Mouse (Mus musculus): ENCODE measurements at regions not wholly inside any gene's neighbourhood (a gene's known extent, or its start where the extent isn't known, plus 50 kb on each side); places are given as distances from the start of the nearest gene placed in this dataset.
"Not testable (repeated sequence)": the region's sequence is repeated elsewhere in the genome, so short reads cannot be mapped to it uniquely, and the experiment has no call there.

DNA sequence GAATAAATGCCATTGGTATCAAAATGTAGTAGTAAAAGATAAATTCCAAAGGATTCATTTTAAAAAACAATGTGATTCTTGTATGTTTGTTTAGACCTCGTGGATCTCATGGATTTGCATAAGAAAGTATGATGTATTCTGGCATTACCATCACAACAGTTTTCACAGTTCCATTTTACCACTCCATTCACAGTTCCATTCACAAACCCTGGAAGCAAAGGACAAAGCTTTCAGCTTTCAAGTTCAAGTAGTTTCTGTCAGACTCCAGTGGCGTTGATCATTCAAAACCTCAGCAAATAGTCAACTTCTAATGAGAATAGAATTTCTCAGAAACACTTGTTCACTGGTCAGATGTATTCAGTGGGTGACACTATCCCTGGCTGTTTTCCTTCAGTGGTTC, 1157.9 kb upstream of the Cntn5 start:
- no peak for DNase-seq (ENCODE audit: low spot score)

DNA sequence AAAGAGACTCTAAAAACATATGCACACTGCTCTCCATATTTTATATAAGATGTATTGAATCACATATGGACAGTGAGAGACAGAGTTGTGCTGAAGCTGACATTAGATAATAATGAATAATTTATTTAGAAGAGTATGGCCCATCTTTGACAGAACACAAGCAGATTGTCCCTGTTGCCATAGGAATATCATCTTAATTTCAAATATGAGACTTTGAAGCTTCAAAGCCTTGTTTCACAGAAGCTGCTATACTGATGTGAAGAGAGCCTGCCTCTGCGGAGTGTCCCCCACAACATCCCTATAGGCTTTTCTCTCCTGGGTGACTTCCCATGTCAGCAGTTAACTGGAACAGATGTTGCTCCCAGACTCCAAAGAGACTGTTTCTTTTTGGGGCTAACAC, 1147.9 kb upstream of the Cntn5 start:
- DNase-seq (ENCODE audit: low spot score) = no peak

DNA sequence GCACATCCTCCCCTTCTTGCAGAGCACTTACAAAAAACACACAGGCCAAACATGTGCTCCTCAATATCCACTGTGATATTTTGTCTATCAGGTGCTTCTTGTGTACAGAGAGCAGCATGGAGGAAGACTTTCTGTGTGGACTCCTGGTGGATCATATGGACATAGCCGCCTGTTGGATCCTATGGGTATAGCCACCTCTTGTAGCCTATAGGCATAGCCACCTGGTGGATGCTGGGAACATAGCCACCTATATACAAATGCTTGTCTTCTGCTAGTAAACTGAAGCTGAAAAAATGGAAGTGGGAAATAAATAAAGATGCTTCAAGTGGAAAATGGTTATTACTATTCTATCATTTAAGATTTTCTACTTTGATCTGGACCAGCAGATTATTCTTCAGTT, 1111.4 kb upstream of the Cntn5 start:
- DNase-seq (ENCODE audit: low spot score) = peak; percentile 3

DNA sequence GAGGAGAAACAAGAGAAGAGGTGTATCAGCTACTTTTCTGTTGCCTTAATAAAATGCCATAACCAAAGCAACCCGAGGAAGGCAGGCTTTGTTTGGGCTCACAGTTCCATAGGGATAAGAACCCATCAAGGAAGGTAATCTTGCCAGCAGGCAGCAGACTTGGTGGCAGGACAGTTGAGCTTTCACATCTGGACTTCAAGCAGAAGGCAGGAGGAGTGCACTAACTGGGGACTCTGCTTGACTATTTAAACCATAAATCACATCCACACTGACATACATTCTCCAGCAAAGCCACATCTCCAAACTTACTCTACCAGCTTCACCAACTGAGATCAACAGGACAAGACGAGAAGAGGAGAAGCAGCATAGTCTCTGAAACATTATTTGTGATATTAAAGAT, 1094.0 kb upstream of the Cntn5 start:
- DNase-seq (ENCODE audit: low spot score) = no peak

DNA sequence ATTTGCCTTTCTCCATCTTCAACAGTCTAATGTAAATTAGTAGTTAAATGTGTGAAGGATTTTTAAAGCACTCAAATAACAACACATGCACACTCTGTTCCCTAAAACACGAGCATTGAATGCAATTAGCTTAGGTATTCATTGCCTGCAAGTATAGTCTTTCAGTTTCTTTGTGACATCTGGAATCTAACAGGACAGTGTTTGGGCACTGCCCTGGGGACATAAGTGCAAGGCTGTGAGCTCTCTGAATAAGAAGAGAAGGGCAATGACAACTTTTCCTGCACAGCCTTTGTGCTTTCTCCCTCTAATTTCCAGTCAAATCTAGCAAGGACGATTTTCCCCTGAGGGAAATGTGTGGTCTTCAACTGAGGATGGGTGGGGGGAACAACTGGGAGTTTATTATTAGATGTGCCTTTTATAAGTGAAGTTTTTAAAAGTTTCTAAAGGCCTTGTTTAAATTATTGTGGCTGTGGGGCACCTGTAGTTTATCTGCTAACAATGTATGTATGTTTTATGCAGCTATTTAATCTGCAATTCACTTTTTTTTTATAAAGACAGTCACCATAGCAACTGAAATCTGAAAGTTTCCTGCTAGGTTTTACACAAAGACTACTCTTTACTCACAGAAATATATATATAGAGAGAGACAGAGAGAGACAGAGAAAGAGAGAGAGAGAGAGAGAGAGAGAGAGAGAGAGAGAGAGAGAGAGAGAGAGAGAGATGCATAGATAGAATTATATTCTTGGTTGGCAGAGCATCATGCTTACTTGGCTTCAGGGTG, 1077.7 kb upstream of the Cntn5 start:
- no peak for DNase-seq (ENCODE audit: low spot score)

DNA sequence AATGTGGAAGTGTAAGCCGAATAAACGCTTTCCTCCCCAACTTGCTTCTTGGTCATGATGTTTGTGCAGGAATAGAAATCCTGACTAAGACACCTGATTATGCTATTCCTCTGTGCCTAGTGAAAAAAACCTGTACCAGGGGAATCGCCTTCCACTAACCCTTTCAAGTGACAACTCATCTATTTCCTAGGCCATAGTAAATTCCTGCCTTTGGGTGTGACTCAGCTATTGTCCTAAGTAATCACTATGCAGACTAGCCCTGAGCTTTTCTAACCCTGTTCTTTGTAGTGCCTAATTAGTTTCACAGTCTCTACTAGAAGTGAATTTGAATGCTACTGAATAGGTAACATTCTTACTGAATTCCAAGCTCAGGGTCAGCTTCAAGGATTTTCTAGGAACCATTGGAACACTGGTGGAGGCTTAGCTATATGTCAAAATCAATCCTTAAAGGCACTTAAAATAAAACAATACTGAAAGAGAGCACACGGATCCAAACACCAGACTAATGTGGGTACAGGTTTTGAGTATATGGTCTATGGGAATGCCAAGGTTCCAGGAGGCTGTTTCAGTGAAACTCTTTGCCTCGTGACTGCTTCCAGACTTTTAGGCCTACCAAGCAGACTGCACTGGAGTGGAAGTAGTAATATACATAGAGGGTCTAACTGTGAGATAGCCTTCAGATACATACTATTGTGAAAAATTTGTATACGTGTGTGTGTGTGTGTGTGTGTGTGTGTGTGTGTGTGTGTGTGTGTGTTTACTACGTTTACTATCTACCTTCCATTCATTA, 1036.3 kb upstream of the Cntn5 start:
- DNase-seq (ENCODE audit: low spot score) = not testable (repeated sequence)

DNA sequence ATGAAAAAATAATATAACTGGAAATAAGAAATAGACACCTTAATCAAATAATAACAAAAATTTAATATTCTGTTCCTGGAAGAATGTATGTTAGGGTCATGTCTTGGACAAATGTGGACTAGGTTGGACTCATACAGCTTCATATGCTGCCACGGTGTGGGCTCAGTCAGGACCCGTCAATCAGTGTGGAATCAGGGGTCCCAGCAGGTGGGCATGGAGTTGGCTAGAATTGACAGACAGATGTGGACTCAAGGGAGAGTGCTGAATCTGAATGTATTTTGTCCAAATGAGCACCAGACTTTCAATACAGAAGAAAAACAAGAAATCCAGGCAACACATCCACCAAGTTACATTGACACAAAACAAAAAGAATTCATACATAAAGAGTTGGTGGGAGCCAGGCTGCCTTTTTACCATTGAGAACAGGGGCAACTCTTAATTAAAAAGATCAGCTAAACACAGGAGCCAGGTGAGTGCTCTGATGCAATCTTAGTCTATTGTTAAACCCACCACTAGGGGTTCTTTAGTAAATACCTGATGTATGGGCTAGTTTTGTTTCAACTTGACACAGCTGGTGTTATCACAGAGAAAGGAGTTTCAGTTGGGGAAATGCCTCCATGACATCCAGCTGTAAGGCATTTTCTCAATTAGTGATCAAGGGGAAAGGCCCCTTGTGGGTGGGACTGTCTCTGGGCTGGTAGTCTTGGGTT, 1035.4 kb upstream of the Cntn5 start:
- no peak for DNase-seq (ENCODE audit: low spot score)

DNA sequence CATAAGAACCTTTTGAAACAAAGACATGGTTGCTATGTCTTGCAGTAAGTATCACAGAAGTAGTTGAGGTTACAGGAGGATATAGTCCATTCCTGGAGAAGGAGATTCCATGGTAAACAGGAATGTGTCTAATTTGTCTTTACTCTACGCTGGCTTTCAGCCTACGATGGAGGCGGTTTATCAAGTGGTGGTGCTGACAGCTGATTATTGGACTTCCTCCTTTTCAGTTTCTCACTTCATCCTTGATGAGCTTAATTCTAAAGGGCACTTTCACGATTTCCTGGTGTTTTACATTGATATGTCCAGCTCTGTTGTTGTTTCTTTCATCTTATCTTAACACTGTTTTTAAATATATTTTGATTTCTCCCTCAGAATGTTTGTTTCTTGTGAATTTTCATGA, 1020.9 kb upstream of the Cntn5 start:
- DNase-seq (ENCODE audit: low spot score) = no peak

DNA sequence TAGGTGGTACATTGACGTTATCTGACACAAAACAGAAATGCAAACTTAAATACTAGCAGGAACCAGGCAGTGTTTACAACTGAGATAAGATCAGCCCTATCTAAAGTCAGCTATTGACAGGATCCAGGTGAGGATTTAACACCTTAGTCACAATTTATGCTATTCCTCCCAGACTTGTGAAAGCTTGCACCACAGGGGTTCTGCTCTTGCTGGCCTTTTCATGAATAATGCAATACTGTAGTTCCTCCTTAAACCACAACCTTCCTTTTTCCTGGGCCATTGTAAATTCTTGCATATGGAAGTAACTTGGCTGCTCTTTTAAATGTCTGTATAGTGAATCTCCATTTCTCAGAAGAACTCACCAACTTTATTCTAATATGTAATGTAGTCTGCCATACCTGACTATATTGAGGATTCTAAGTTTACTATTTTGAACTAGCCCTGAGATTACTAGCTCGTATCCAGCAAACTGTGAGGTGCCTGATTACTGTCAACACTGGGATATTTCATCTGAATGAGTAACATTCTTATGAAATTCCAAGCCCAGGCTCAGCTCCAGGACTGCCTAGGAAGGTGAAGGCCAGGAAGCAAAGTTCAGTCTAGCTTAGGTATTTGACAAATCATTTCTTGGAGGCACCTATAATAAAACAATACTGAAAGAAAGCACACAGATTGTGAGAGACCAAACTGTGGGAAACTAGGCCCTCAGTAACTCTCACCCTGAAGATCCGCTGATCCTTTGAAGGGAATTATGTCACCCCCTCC, 1019.2 kb upstream of the Cntn5 start:
- not testable (repeated sequence) for DNase-seq (ENCODE audit: low spot score)

DNA sequence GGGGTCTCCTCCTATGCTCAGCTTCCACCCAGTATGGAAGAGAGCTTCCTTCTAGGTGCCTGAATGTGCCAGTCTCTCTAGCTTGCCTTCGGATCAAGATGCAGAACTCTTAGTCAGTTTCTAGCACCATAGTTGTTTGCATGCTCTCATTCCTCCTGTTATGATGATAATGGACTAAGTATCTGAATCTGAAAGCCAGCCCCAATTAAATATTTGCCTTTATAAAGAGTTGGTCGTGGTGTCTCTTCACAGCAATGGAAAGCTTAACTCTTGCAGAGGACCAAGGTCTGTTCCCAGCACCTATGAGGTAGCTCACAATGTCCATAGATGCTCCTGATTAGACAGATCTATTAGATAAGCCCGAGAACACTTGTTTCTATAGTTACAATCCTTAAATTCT, 1015.7 kb upstream of the Cntn5 start:
- no peak for DNase-seq (ENCODE audit: low spot score)

DNA sequence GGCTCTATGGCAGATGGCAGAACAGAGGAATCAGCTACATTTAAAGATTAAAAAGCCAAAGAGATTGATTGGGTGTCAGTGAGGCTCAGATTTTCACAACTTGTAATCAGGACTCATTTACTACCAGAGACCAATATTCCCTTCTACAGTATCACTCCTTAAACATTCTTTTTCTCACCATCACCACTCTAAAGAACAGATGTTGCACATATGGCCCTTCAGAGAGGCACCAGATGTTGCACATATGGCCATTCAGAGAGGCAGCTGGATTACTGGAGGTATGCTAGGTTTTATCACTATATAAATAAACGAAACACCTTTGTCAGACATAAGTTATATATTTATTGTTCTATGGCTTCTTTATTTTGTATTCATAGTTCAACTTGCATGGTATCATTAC, 993.7 kb upstream of the Cntn5 start:
- no peak for DNase-seq (ENCODE audit: low spot score)

DNA sequence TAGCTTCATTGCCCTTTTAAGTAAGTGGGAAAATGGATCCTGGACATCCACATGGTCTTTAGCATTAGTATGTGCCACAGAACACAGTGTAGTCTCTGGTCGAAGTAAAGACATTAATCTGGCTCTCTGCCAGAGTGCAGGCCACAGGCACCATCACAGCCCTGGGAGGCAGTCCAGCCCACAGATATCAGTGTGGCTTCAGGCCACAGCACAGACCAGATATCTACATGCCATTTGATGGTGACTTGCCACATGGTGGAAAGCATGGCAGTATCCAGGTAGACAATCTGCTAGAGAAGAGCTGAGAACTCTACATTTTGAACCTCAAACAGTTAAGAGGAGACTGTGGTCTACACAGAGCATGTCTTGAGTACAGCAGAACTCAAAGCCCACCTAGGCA, 981.2 kb upstream of the Cntn5 start:
- DNase-seq (ENCODE audit: low spot score) = no peak

DNA sequence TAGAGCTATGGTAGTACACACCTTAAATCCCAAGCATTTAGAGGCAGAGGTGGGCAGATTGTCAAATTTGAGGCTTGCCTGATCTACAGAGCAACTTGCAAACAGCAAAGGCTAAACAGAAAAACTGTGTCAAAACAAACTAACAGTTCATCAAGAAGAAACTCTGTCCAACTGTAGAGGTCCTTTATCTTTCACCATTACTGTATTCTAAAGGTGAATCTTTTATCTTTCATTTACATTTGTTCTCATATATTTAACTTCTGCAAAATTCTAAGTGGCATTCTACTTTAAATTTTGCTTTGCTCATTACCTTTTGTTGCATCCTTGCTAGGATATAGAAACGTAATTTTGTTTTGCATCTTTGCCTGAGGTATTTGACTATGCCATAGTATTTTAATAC, 967.5 kb upstream of the Cntn5 start:
- DNase-seq (ENCODE audit: low spot score) = no peak

DNA sequence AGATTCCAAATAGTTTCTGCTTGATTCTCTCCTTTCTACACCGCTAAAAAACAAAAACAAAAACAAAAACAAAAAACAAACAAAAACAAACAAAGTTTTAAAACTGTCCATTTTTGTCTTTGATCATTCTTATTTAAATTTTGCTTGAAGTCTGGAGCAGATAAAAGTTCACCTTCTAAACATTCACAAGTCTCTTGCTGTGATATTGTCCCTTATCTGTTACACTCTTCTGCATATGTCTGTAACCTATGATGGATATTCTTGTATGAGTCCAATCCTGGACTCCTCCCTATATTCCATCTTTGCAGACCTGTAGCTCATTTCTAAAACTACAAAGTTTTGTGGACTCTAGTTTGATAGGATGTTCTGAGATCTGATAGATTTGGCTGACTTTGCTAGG, 966.9 kb upstream of the Cntn5 start:
- DNase-seq (ENCODE audit: low spot score) = no peak

DNA sequence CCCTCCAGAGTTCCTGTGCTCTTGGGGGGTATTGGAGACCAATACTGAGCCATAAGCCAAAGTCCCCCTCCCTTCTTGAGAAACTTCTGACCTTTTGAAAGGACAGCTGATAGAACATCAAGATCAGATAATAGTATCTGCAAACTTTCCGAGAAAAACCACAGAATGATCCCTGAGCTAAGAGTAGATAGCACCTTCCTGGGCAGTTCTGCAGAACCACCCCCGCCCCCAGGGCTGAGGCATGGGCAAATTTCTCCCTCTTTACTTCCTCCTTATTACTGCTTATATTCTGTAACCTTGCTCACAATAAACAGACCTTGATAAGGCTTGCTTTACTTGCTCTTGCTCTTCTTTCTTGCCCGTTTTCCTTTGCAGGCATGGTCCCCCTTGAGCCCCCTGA, 944.1 kb upstream of the Cntn5 start:
- DNase-seq (ENCODE audit: low spot score) = not testable (repeated sequence)

Measured in thymus, postnatal 0 days (tissue).